Mouse (Mus musculus) liver, postnatal 0 days (tissue): ENCODE results near the gene Lifr. TPM values are rescaled to one million over a fixed set of nuclear protein-coding genes. Genes with fewer than 3 reads are reported as not detected.
A peak's percentile ranks its signal among the peaks of the same experiment; 100 is the strongest.

Experiments
- ATAC-seq: fragments of 200-750 bp; cut with Nextera tagmentation; 2 replicates; pipeline ENCODE4 v1.8.0; 2017; ENCODE audit warnings: mild to moderate bottlenecking, moderate library complexity
- DNase-seq: peaks from one replicate; pipeline ENCODE4 v3.0.0-alpha.2; 2016
- H3K27ac ChIP-seq: fragments of 300-500 bp; sonication (generic); 2 replicates; pipeline ENCODE4 v1.5.1; 2014; ENCODE audit warnings: antibody characterized with exemption, moderate library complexity, mild to moderate bottlenecking, low read depth
- H3K27me3 ChIP-seq: fragments of 300-500 bp; sonication (generic); 2 replicates; pipeline ENCODE4 v1.6.1; 2014; ENCODE audit warnings: low read length, control low read depth, mixed read lengths; ENCODE audit not compliant: insufficient read depth
- H3K36me3 ChIP-seq: fragments of 300-500 bp; sonication (generic); replicated peaks from 2 replicates; pipeline ENCODE4 v1.6.1; 2014; ENCODE audit warnings: mild to moderate bottlenecking, control low read depth, low read length, moderate library complexity, mixed read lengths; ENCODE audit not compliant: insufficient read depth
- H3K4me1 ChIP-seq: fragments of 300-500 bp; sonication (generic); 2 replicates; pipeline ENCODE4 v1.6.1; 2014; ENCODE audit warnings: antibody characterized with exemption, mild to moderate bottlenecking, control low read depth; ENCODE audit not compliant: insufficient read depth
- H3K4me2 ChIP-seq: fragments of 300-500 bp; sonication (generic); 2 replicates; pipeline ENCODE4 v1.6.1; 2014; ENCODE audit warnings: low read depth, mild to moderate bottlenecking, low read length, moderate library complexity, mixed read lengths
- H3K4me3 ChIP-seq: fragments of 300-500 bp; sonication (generic); 2 replicates; pipeline ENCODE4 v1.5.1; 2014; ENCODE audit warnings: low read depth, low read length
- H3K9ac ChIP-seq: fragments of 300-500 bp; sonication (generic); replicated peaks from 2 replicates; pipeline ENCODE4 v1.6.1; 2014; ENCODE audit warnings: mild to moderate bottlenecking, moderate library complexity
- H3K9me3 ChIP-seq: fragments of 300-500 bp; sonication (generic); 2 replicates; pipeline ENCODE4 v1.6.1; 2016; ENCODE audit warnings: mild to moderate bottlenecking, control low read depth, low read length, mixed read lengths
- CTCF ChIP-seq: sonication (generic); IDR thresholded peaks from 2 replicates; pipeline ENCODE4 v1.5.1; 2016; ENCODE audit warnings: antibody characterized with exemption, low read depth
- EP300 ChIP-seq: IDR thresholded peaks from 2 replicates; pipeline ENCODE4 v1.6.1; 2016; ENCODE audit warnings: antibody characterized with exemption, low read depth, mild to moderate bottlenecking
- WGBS: fragments of 180-500 bp; shearing (Covaris S2); extraction: QIAGEN DNeasy Blood & Tissue Kit; methylation state at CpG from one replicate; pipeline ENCODE4 v1.1.7; 2014; ENCODE audit not compliant: insufficient replicate concordance; 5-methylcytosine and 5-hydroxymethylcytosine counted together
- polyA plus RNA-seq: library from polyadenylated mRNA; unstranded; fragments of >200 nt; fragmentation: Nextera tagmentation; extraction: Ambion mirVana; gene quantifications from 2 replicates; pipeline ENCODE4 v1.2.1, GENCODE M21; 2015

Lifr gene
- polyA plus RNA-seq, 1 experiment from 2014 or later, result 49.1 TPM

DNA sequence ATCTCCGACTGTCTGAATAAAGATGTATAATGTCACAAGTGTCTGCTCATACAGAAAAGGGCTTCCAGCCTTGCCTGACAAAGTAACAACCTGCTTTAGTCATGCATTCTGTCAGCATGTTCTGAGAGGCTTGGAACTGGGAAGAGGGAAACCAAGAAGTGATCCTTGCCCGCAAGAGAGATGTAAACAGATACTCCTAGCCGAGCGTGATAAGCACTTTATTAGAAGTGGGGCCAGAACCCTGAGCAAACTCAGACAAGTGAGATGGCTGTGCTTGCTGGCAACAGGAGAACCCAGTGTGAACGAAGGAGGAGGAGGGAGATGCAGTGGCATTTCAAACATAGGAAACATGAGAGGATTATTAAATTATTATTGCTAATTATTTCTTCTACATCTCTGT is 14.8 kb downstream of the Lifr start:
- no peak overlapping the region for H3K4me3 ChIP-seq
- no peak for DNase-seq
- ATAC-seq, result no peak
- TF ChIP-seq EP300, result no peak
- TF ChIP-seq CTCF, result no peak
- H3K4me1 ChIP-seq, result 0 out of 2 replicates have a peak, but pooled peaks cover 2% of the 10 kb centered on the region
- H3K27me3 ChIP-seq, result no peaks in the 10 kb centered on the region
- no peaks in the 10 kb centered on the region for H3K9me3 ChIP-seq
- WGBS, result 55% methylated on average over 5 of the region's 5 CpGs
- no peaks in the 10 kb centered on the region for H3K36me3 ChIP-seq
- H3K27ac ChIP-seq, result no peak overlapping the region
- H3K9ac ChIP-seq, result no peak overlapping the region
- H3K4me2 ChIP-seq, result no peak overlapping the region

DNA sequence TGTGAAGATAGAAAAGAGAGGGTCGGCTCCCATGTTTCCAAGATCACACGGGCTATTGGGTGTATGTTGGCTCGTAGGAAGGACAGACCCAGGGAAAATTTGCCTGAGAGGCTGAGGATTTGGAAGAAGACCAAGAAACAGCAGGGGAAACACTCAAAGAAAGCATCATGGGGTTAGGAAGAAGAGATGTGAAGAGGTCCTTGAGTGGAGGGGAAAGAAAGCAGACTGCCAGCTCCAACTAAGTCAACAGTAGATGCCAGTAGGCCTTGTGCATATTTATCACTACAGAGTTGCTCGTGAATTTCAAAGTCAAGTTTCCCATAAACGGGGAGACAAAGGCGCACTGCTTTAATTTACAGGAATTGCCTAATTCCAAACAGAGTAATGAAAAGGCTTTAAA is 17.7 kb downstream of the Lifr start:
- Histone ChIP-seq H3K36me3 (no peaks in the 10 kb centered on the region), H3K4me3 (no peak overlapping the region), H3K4me2 (no peak overlapping the region), H3K27ac (no peak overlapping the region), H3K27me3 (no peaks in the 10 kb centered on the region), H3K9me3 (no peaks in the 10 kb centered on the region), H3K4me1 (no peaks in the 10 kb centered on the region), H3K9ac (no peak overlapping the region)
- TF ChIP-seq CTCF, result no peak
- no peak for TF ChIP-seq EP300
- ATAC-seq (no peak), DNase-seq (no peak)
- WGBS, result 75% methylated on average over 6 of the region's 6 CpGs

DNA sequence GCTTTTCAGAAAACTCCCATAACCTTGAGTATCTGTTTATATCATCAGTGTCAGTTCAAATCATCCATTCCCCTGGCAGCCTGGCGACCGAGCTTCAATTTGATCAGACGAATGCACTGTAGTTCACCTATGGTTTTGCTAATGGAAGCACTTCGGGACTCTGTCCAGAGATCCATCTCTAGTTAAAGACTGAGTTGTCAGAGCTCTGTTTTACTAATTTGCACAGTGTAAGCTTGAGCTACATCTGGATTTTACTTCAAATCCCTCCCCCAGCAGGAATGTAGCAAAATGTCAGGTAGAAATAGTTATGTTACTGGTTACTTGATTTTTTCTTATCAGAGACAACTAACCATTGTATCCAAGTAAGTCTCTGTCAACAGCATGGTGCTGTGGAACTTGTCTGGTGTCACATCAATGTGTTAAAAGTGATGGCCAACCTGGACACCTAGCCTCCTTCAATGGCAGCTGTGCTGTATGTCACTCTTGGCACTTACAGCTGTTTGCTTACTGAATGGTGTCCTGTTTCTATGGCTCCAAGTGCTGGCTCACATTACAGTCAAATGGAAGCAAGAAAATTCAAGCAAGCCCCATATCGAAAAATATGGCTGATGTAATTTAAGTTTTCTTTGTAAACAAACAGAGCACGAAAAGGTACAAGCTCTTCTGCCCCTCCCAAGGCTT is 22.0 kb downstream of the Lifr start:
- Histone ChIP-seq H3K27me3 (no peaks in the 10 kb centered on the region), H3K36me3 (no peaks in the 10 kb centered on the region), H3K9ac (no peak overlapping the region), H3K4me2 (no peak overlapping the region), H3K9me3 (no peaks in the 10 kb centered on the region), H3K4me3 (no peak overlapping the region), H3K4me1 (0 out of 2 replicates have a peak, but pooled peaks cover 2% of the 10 kb centered on the region), H3K27ac (no peak overlapping the region)
- no peak for TF ChIP-seq CTCF
- TF ChIP-seq EP300, result no peak
- ATAC-seq (no peak), DNase-seq (no peak)
- WGBS, result 78% methylated on average over 6 of the region's 6 CpGs

DNA sequence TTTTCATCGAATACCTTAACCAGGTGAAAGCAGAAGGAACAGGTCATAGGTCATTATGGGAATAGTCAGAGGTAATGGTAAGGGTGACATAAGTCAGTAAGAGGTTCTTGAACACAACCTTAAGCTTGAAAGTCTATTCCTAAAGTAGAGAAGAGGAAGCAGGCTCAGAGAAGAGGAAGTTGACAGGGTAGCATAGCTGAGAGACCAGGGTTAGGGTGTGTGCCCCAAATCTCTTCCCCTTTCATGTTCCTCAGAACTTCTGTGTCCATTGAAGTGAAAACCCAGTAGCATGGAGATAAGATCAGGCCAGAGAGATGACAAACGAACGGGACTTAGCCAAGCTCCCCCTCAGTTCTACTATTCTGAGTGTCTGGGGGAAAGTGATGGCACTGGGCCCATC is 23.5 kb downstream of the Lifr start:
- no peaks in the 10 kb centered on the region for H3K9me3 ChIP-seq
- ATAC-seq (peak; percentile 36; the same call in 1 of the 2 replicates), DNase-seq (no peak)
- no peak overlapping the region for H3K4me3 ChIP-seq
- 33% methylated on average over 3 of the region's 3 CpGs for WGBS
- H3K27ac ChIP-seq, result no peak overlapping the region
- H3K9ac ChIP-seq, result no peak overlapping the region
- no peak overlapping the region for H3K4me2 ChIP-seq
- H3K4me1 ChIP-seq, result 0 out of 2 replicates have a peak, but pooled peaks cover 2% of the 10 kb centered on the region
- TF ChIP-seq CTCF, result no peak
- TF ChIP-seq EP300, result no peak
- no peaks in the 10 kb centered on the region for H3K27me3 ChIP-seq
- no peaks in the 10 kb centered on the region for H3K36me3 ChIP-seq

DNA sequence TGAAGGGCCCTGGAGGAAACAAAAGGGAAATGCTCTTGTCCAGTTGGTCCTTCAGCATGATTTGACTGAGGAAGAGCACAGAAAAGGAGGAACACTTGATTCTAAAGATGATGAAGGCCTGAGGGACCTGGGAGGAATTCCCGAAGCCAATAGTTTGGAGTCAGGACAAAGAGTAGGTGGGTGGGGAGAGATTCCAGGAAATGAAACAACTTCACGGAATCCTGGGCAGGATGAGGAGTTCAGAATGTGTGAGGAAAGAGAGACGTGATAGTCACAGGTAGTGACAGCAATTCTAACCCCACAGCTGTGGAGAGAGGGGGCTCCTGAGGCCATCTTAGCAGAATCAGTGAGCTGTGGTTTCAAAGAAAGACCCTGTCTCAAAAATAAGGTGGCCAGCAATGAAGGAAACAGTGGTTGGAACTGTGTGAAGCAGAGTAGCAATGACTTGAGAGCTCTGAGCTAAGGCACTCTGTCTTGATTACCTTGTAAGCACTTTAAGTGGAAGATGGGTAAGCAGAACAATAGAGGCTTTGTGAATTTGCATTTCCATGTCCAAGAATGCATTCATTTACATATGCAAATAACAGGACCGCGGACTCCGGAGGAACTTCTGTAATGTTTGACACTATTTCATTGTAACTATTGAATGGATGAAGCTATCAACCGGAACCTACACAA is 25.1 kb downstream of the Lifr start:
- no peaks in the 10 kb centered on the region for H3K9me3 ChIP-seq
- TF ChIP-seq CTCF (no peak), EP300 (no peak)

DNA sequence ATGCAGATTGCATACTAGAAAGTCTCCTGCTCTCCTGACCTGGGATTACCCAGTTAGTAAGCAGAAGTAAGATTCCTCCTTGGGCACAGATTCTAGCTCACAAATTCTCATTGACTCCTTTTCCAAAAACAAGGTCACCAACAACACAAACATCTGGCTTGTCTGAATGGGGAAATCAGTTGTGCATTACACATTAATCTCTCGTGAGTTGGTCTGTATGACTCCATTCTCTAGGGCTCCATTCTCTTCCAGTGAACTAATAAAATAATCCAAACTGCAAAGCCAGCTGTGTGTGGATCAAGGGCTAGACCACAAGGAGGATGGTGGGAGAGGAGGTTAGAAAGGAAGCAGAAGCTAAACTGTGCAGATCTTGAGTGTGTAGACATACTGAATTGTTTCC is 25.8 kb downstream of the Lifr start:
- H3K36me3 ChIP-seq, result no peaks in the 10 kb centered on the region
- no peak overlapping the region for H3K4me3 ChIP-seq
- 70% methylated on average over 1 of the region's 1 CpGs for WGBS
- no peak for TF ChIP-seq CTCF
- no peaks in the 10 kb centered on the region for H3K9me3 ChIP-seq
- no peak for DNase-seq
- no peak overlapping the region for H3K27ac ChIP-seq
- H3K27me3 ChIP-seq, result no peaks in the 10 kb centered on the region
- no peak overlapping the region for H3K9ac ChIP-seq
- H3K4me1 ChIP-seq, result peaks cover 6% of the 10 kb centered on the region; the same call in 1 of the 2 replicates
- no peak for ATAC-seq
- no peak overlapping the region for H3K4me2 ChIP-seq

More for the DNA sequence above, 25.1 kb downstream of the Lifr start:
- Histone ChIP-seq H3K4me3 (no peak overlapping the region), H3K9ac (no peak overlapping the region), H3K36me3 (no peaks in the 10 kb centered on the region), H3K4me1 (peaks cover 6% of the 10 kb centered on the region; the same call in 1 of the 2 replicates), H3K4me2 (no peak overlapping the region), H3K27me3 (no peaks in the 10 kb centered on the region), H3K27ac (no peak overlapping the region)
- no peak for ATAC-seq
- DNase-seq, result no peak
- 69% methylated on average over 7 of the region's 7 CpGs for WGBS
